Mouse (Mus musculus) spleen, adult 2 months (tissue): ENCODE measurements around the gene Cenpm.

Experiments used
- CTCF ChIP-seq: fragments of 200-500 bp; IDR thresholded peaks from 2 replicates; pipeline ENCODE4 v1.5.1; 2011; ENCODE audit warnings: mild to moderate bottlenecking, inconsistent platforms; ENCODE audit not compliant: insufficient read depth, insufficient read length, insufficient replicate concordance; ENCODE audit errors: extremely low read depth
- POLR2A ChIP-seq: fragments of 200-500 bp; IDR thresholded peaks from 2 replicates; pipeline ENCODE4 v1.6.1; 2011; ENCODE audit warnings: low read depth, low read length, inconsistent platforms

DNA sequence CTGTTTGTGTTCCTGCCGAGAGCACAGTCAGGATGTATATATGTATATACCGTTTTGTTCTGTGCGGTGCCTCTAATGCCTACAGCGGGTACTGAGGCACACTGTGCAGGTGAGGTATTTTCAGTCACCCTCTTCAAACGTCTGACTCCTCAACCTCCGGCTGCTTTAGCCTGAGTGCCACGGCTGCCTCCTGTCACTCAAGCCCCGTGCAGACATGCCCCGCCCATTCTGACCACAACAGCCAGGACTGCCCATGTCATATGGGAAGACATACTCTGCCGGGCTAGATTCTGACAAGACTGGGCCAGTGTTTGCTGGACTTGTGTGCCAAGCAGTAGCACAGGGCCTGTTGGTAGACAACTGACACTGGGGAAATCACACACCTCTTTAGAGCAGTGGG is 8.9 kb downstream of the Cenpm start:
- TF ChIP-seq CTCF, result no peak
- no peak for TF ChIP-seq POLR2A
